Mouse (Mus musculus) heart, adult 2 months (tissue): Measurements from ENCODE around the gene H3f3b. TPM values are rescaled to one million over a fixed set of nuclear protein-coding genes. Genes with fewer than 3 reads are reported as not detected.

Experiments used
- DNase-seq, 2 experiments: peaks; one replicate each; pipeline ENCODE4 v3.0.0; 2021
- H3K27ac ChIP-seq: fragments of 200-600 bp; 2 replicates; pipeline ENCODE4 v1.8.1; 2022
- H3K27me3 ChIP-seq: fragments of 200-500 bp; 2 replicates; pipeline ENCODE4 v1.6.1; 2012; ENCODE audit warnings: mild to moderate bottlenecking, low read length, inconsistent platforms, mixed read lengths; ENCODE audit not compliant: control insufficient read depth, insufficient read depth
- H3K36me3 ChIP-seq: fragments of 200-500 bp; 2 replicates; pipeline ENCODE4 v1.6.1; 2012; ENCODE audit warnings: low read length, inconsistent platforms; ENCODE audit not compliant: control insufficient read depth, insufficient read depth
- H3K4me1 ChIP-seq: fragments of 200-500 bp; 2 replicates; pipeline ENCODE4 v1.6.1; 2011; ENCODE audit warnings: low read length; ENCODE audit not compliant: control insufficient read depth, insufficient read depth
- H3K4me3 ChIP-seq: fragments of 200-600 bp; 2 replicates; pipeline ENCODE4 v1.8.1; 2022
- H3K79me2 ChIP-seq: fragments of 200-500 bp; replicated peaks from 2 replicates; pipeline ENCODE4 v1.6.1; 2012; ENCODE audit warnings: mild to moderate bottlenecking, inconsistent platforms, low read length, moderate library complexity, mixed read lengths; ENCODE audit not compliant: control insufficient read depth, insufficient read depth
- H3K9ac ChIP-seq: fragments of 200-500 bp; 2 replicates; pipeline ENCODE4 v1.6.1; 2012; ENCODE audit warnings: low read depth, mild to moderate bottlenecking, control low read depth, inconsistent platforms, low read length, mixed read lengths
- CTCF ChIP-seq: fragments of 200-600 bp; IDR thresholded peaks from 2 replicates; pipeline ENCODE4 v1.8.1; 2022; ENCODE audit warnings: antibody characterized with exemption, mild to moderate bottlenecking, moderate library complexity
- EP300 ChIP-seq: fragments of 200-500 bp; IDR thresholded peaks from 2 replicates; pipeline ENCODE4 v1.6.1; 2011; ENCODE audit warnings: low read depth, low read length, control low read depth; ENCODE audit not compliant: insufficient read depth
- POLR2A ChIP-seq: fragments of 200-500 bp; IDR thresholded peaks from 2 replicates; pipeline ENCODE4 v1.6.1; 2011; ENCODE audit warnings: mild to moderate bottlenecking, low read depth, low read length, control low read depth; ENCODE audit not compliant: insufficient read depth
- WGBS: fragments of 180-500 bp; shearing (Covaris S2); methylation state at CpG from one replicate; pipeline ENCODE4 v1.1.7; 2018; 5-methylcytosine and 5-hydroxymethylcytosine counted together
- intact Hi-C: fragments of 180-260 bp; cut with DNase I; formaldehyde crosslinking; loops from one replicate; pipeline ENCODE4 v1.15.1; 2025
- polyA plus RNA-seq: library from polyadenylated mRNA; depleted of rRNA; stranded (reverse); fragments of >200 nt; gene quantifications from 2 replicates; pipeline ENCODE4 v1.2.3, GENCODE M21; 2012
- total RNA-seq, 2 experiments: library from RNA; stranded (reverse); gene quantifications; 2 replicates each; pipeline ENCODE4 v1.2.3; 2021

Gene H3f3b
- total and polyA plus RNA-seq, 3 experiments, result 67.5 to 128 (median 105) TPM

DNA sequence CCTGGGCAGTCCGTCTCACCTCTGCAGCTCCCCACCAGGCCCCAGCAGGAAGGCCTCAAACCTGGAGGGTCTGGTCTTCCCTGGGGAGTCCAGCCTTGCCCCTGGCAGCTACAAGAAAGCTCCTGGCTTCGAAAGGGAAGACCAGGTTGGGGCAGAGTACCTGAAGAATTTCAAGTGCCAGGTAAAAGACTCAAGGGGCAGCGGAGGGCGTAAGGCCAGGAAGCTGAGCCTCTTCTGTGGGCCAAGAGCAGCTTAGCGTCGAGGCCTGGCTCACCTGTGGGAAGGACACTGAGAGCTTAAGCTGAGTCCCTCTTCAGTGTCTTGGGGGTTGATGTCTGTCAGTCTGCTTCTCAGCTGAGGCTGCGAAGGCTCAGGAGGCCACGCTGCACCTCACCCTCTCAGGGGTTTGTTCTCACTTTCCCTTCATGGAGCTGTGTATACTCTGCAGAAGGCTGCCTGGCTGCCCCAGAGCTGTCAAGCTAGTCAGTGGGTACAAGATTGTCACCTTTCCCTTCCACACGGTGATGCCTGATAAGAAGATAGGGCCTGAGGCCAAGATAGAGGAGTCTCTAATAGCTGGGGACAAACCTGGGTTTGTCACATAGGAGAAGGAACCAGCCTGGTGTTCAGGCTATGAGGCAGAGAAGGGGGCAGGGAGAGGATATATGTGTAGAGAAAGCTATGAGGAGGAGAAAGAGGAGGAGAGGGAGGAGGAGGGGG, 25.9 kb upstream of the H3f3b start:
- Histone ChIP-seq H3K36me3 (no peaks in the 10 kb centered on the region), H3K4me3 (no peak overlapping the region), H3K79me2 (no peaks in the 10 kb centered on the region), H3K4me1 (no peaks in the 10 kb centered on the region; the same call in 1 of the 2 replicates), H3K9ac (no peak overlapping the region), H3K27ac (no peak overlapping the region), H3K27me3 (no peaks in the 10 kb centered on the region)
- intact Hi-C loops, result no loop called here
- 86% methylated on average over 9 of the region's 9 CpGs for WGBS
- no peak for DNase-seq
- TF ChIP-seq CTCF (no peak), EP300 (no peak), POLR2A (no peak)

DNA sequence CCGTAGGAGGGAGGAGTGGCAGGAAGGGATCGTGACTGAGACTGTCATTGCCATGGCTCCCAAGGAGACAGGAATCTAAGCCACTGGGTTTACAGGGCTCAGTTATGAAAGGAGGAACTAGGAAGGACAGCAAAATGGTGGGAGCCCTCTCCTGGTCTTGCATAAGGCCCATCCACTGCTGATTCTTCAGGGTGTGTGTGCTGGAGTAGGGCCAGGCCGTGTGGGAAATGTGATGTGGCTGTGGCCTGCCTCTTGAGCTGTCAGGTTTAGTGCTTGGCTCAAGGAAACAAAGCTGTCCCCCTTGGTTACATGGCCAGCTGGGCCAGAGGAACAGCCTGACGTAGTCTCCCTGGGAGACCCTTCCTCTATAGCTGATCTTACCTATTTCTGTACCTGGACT, 22.4 kb upstream of the H3f3b start:
- Histone ChIP-seq H3K4me3 (no peak overlapping the region), H3K9ac (no peak overlapping the region), H3K36me3 (no peaks in the 10 kb centered on the region), H3K4me1 (no peaks in the 10 kb centered on the region), H3K27me3 (no peaks in the 10 kb centered on the region), H3K27ac (no peak overlapping the region), H3K79me2 (no peaks in the 10 kb centered on the region; the same call in none of the 2 replicates)
- TF ChIP-seq POLR2A, result no peak
- TF ChIP-seq EP300, result no peak
- TF ChIP-seq CTCF, result no peak
- intact Hi-C loops, result no loop called here
- 75% methylated on average over 4 of the region's 4 CpGs for WGBS
- DNase-seq, result no peak

DNA sequence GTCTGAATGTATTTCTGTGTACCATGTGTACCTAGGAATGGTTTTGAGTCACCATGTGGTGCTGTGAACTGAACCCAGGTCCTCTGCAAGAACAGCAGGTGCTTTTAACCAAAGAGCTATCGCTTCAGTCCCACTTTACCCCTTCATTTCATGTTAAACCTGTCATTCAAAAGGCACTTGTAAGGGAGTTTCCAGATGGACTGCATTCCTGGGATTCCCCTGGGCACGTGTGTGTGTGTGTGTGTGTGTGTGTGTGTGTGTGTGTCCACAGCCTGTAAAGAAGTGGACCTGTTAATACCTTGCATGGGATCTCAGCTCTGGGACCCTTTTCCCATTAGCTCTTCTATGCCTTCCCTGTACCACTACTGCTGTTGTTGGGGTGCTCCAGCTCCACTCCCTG, 21.8 kb upstream of the H3f3b start:
- WGBS, result 81% methylated on average over 2 of the region's 2 CpGs
- no peaks in the 10 kb centered on the region for H3K4me1 ChIP-seq
- H3K27ac ChIP-seq, result no peak overlapping the region
- no peaks in the 10 kb centered on the region for H3K27me3 ChIP-seq
- H3K36me3 ChIP-seq, result no peaks in the 10 kb centered on the region
- H3K4me3 ChIP-seq, result no peak overlapping the region
- TF ChIP-seq CTCF, result no peak
- no peak for TF ChIP-seq EP300
- TF ChIP-seq POLR2A, result no peak
- no peak overlapping the region for H3K9ac ChIP-seq
- no peak for DNase-seq
- H3K79me2 ChIP-seq, result no peaks in the 10 kb centered on the region; the same call in none of the 2 replicates
- intact Hi-C loops, result no loop called here

DNA sequence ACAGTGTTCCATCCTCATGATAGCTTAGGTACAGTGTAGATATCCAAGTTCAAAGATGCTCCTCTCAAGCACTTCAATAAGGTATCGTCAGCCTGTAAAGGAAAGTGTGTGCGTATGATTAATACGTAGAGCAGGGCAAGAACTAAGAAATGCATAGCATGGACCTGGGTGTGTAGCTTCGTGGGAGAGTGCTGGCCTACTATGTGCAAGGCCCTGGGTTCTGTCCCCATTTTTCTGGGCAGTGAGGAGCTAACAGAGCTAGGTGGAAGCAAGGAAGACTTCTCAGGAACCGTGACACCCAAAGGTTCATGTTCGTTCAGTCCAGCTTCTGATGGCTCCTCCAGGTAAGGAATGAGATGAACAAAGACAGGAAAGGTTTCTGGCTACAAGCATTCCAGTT, 17.4 kb upstream of the H3f3b start:
- DNase-seq, result no peak
- Histone ChIP-seq H3K4me3 (no peak overlapping the region), H3K79me2 (no peaks in the 10 kb centered on the region; the same call in none of the 2 replicates), H3K27me3 (no peaks in the 10 kb centered on the region), H3K4me1 (peaks cover 3% of the 10 kb centered on the region), H3K27ac (no peak overlapping the region), H3K9ac (no peak overlapping the region), H3K36me3 (peaks cover 3% of the 10 kb centered on the region)
- no peak for TF ChIP-seq EP300
- TF ChIP-seq CTCF, result no peak
- no peak for TF ChIP-seq POLR2A
- WGBS, result 91% methylated on average over 6 of the region's 6 CpGs
- intact Hi-C loops, result no loop called here

DNA sequence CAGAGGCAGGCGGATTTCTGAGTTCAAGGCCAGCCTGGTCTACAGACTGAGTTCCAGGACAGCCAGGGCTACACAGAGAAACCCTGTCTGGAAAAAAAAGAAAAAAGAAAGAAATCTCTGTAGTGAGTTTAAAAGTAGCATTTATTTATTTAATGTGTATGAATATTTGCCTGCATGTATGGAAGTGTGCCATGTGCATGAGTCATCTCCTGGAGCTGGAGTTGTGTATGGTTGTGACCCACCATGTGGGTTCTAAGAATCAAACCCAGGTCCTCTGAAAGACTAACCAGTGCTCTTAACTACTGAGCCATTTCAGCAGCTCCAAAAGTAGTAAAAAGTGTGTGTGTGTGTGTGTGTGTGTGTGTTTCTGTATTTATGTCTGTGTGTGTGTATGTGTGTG, 15.5 kb upstream of the H3f3b start:
- intact Hi-C loops, result no loop called here
- Histone ChIP-seq H3K4me3 (no peak overlapping the region), H3K9ac (no peak overlapping the region), H3K79me2 (peaks cover 3% of the 10 kb centered on the region), H3K27ac (no peak overlapping the region), H3K36me3 (peaks cover 3% of the 10 kb centered on the region), H3K4me1 (peaks cover 5% of the 10 kb centered on the region), H3K27me3 (no peaks in the 10 kb centered on the region)
- TF ChIP-seq POLR2A (no peak), EP300 (no peak), CTCF (no peak)
- DNase-seq, result no peak
- 100% methylated on average over 1 of the region's 1 CpGs for WGBS

DNA sequence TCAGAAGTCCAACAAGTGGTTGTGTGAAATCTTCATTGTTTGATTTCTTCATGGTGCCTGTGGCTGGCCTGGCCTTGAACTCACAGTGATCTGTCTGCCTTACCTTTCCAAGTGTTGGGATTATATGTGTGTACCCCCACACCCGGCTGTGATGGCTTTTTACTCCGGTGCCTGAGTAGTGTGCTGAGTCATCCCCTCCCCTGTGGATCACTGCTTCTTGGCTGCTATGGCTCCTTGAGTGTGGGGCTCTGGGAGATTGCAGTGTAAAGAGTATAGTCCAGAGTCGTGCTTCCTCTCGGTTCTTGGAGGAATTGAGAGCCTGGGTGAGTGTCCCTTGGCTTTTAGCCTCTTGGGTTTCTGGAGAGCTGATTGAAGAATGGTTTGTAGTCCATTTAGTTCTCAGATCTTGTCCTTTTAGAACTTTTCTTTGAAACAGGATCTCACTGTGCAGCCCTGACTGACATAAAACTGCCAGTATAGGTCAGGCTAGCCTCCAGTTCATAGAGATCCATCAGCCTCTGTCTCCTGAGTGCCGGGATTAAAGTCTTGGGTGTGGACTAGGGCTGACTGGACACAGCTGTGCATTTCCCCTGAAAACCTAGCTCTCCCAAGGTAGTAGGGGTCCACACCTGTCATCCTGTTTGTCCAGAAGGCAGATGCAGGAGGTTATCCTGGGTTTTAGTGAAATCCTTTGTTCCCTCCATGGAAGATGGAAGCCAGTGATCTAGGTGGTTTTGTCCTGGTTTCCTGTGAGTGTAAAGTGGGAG, 14.8 kb upstream of the H3f3b start:
- no peak overlapping the region for H3K9ac ChIP-seq
- H3K27me3 ChIP-seq, result no peaks in the 10 kb centered on the region
- intact Hi-C loops, result no loop called here
- WGBS, result 67% methylated on average over 5 of the region's 5 CpGs
- H3K27ac ChIP-seq, result no peak overlapping the region
- TF ChIP-seq CTCF (no peak), EP300 (no peak), POLR2A (no peak)
- no peak overlapping the region for H3K4me3 ChIP-seq
- peaks cover 5% of the 10 kb centered on the region for H3K4me1 ChIP-seq
- DNase-seq, result no peak
- peaks cover 3% of the 10 kb centered on the region for H3K36me3 ChIP-seq
- peaks cover 8% of the 10 kb centered on the region for H3K79me2 ChIP-seq
